Mouse (Mus musculus): ENCODE measurements around the gene Ercc1. TPM values are rescaled to one million over a fixed set of nuclear protein-coding genes. Genes with fewer than 3 reads are reported as not detected.

Gene Ercc1
- polyA plus RNA-seq, 1 experiment from 2014 or later, result 102 TPM

GRCm38 (mm10) chr7:19382166-19382541 lies 37.6 kb downstream of the Ercc1 start:
- ATAC-seq (ENCODE audit: low FRiP score, low TSS enrichment), result peak; percentile 77
- Histone ChIP-seq H3K27me3 (ENCODE audit: control insufficient read depth, insufficient read depth, low read length) (no peaks in the 10 kb centered on the region), H3K9me3 (ENCODE audit: control insufficient read depth, low read length) (no peaks in the 10 kb centered on the region), H3K9ac (ENCODE audit: low read depth, low read length) (peak overlapping the region; percentile 80), H3K4me3 (ENCODE audit: low read length) (peak overlapping the region; percentile 88), H3K4me2 (replicated peaks; ENCODE audit: low read depth, low read length) (peak overlapping the region; percentile 80), H3K36me3 (ENCODE audit: control insufficient read depth, insufficient read depth, low read length) (peaks cover 31% of the 10 kb centered on the region), H3K4me1 (ENCODE audit: control insufficient read depth, insufficient read depth, low read length) (peaks cover 8% of the 10 kb centered on the region; the same call in 1 of the 2 replicates), H3K27ac (ENCODE audit: low read depth, low read length) (no peak overlapping the region)
- 0% methylated on average over 17 of the region's 37 CpGs for WGBS

DNA sequence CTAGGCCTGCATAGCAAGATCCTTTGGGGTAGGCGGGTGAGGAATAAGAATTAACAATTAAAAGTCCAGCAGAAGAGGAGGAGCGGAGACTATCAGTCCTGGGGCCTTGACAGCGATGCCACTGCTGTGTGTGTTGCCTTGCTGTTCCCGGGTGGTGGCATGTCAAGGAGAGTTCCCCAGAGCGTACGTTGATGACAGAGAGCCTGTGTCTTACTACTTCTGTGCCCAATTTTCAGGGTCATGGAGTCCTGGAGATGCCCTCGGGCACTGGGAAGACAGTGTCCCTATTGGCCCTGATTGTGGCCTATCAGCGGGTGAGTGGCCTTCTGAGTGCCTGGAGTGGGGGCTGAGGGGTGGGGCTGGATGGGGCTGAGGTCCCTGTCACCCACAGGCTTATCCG lies 39.1 kb downstream of the Ercc1 start:
- Histone ChIP-seq H3K4me1 (ENCODE audit: control insufficient read depth, insufficient read depth, low read length) (peaks cover 8% of the 10 kb centered on the region; the same call in 1 of the 2 replicates), H3K36me3 (ENCODE audit: control insufficient read depth, insufficient read depth, low read length) (peaks cover 46% of the 10 kb centered on the region), H3K9ac (ENCODE audit: low read depth, low read length) (no peak overlapping the region), H3K27me3 (ENCODE audit: control insufficient read depth, insufficient read depth, low read length) (no peaks in the 10 kb centered on the region), H3K4me3 (ENCODE audit: low read length) (no peak overlapping the region), H3K27ac (ENCODE audit: low read depth, low read length) (no peak overlapping the region), H3K9me3 (ENCODE audit: control insufficient read depth, low read length) (no peaks in the 10 kb centered on the region), H3K4me2 (replicated peaks; ENCODE audit: low read depth, low read length) (no peak overlapping the region)
- 92% methylated on average over 9 of the region's 9 CpGs for WGBS
- ATAC-seq (ENCODE audit: low FRiP score, low TSS enrichment), result no peak

DNA sequence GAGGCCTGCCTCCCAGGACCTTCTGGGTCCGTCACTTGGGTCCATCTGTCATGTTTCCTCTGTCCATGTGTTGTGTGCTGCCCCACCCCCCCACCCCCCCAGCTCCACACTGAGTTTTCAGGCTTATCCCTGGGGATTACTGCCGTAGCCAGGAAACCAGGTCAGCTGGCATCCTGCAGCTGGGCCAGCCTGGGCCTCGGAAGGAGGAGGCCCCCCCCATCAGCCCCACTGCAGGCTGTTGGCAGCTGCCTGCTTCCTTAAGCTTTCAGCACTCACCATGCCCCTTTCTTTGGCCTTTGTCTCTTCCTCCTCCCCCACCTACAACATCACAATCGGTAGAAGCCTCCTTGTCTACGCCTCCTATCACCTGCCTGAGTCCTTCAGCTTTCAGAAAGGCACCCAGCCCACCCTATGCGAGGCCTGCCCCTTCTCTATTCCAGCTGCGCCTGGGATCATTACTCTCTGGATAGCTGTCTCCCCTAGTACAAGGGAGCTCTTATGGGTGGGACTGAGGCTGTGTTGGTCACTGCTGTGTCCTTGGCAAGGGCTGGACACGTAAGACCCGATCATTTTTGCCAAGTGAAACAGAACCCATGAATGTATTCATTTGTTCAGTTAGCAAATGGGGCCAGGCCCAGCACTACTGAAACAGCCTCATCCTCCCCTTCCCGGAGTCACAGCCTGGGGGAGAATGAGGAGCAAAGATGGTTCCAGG lies 44.3 kb downstream of the Ercc1 start:
- Histone ChIP-seq H3K4me2 (replicated peaks; ENCODE audit: low read depth, low read length) (no peak overlapping the region), H3K4me3 (ENCODE audit: low read length) (no peak overlapping the region), H3K4me1 (ENCODE audit: control insufficient read depth, insufficient read depth, low read length) (no peaks in the 10 kb centered on the region), H3K27me3 (ENCODE audit: control insufficient read depth, insufficient read depth, low read length) (no peaks in the 10 kb centered on the region), H3K9ac (ENCODE audit: low read depth, low read length) (no peak overlapping the region), H3K9me3 (ENCODE audit: control insufficient read depth, low read length) (no peaks in the 10 kb centered on the region), H3K27ac (ENCODE audit: low read depth, low read length) (no peak overlapping the region), H3K36me3 (ENCODE audit: control insufficient read depth, insufficient read depth, low read length) (peaks cover 96% of the 10 kb centered on the region)
- ATAC-seq (ENCODE audit: low FRiP score, low TSS enrichment), result no peak
- 83% methylated on average over 10 of the region's 10 CpGs for WGBS

GRCm38 (mm10) chr7:19394484-19394883 lies 49.9 kb downstream of the Ercc1 start:
- Histone ChIP-seq H3K4me3 (ENCODE audit: low read length) (no peak overlapping the region), H3K27ac (ENCODE audit: low read depth, low read length) (no peak overlapping the region), H3K9ac (ENCODE audit: low read depth, low read length) (no peak overlapping the region), H3K27me3 (ENCODE audit: control insufficient read depth, insufficient read depth, low read length) (no peaks in the 10 kb centered on the region), H3K4me2 (replicated peaks; ENCODE audit: low read depth, low read length) (no peak overlapping the region), H3K4me1 (ENCODE audit: control insufficient read depth, insufficient read depth, low read length) (no peaks in the 10 kb centered on the region), H3K9me3 (ENCODE audit: control insufficient read depth, low read length) (no peaks in the 10 kb centered on the region), H3K36me3 (ENCODE audit: control insufficient read depth, insufficient read depth, low read length) (peaks cover 65% of the 10 kb centered on the region)
- 92% methylated on average over 8 of the region's 8 CpGs for WGBS
- ATAC-seq (ENCODE audit: low FRiP score, low TSS enrichment), result no peak

GRCm38 (mm10) chr7:19399496-19400280 lies 55.1 kb downstream of the Ercc1 start:
- peak; percentile 53 for ATAC-seq (ENCODE audit: low FRiP score, low TSS enrichment)
- no peak overlapping the region for H3K27ac ChIP-seq (ENCODE audit: low read depth, low read length)

GRCm38 (mm10) chr7:19400946-19401345 lies 56.4 kb downstream of the Ercc1 start:
- Histone ChIP-seq H3K4me1 (ENCODE audit: control insufficient read depth, insufficient read depth, low read length) (no peaks in the 10 kb centered on the region), H3K9me3 (ENCODE audit: control insufficient read depth, low read length) (peaks cover 3% of the 10 kb centered on the region; the same call in 1 of the 2 replicates), H3K4me3 (ENCODE audit: low read length) (no peak overlapping the region), H3K36me3 (ENCODE audit: control insufficient read depth, insufficient read depth, low read length) (peaks cover under 1% of the 10 kb centered on the region), H3K27me3 (ENCODE audit: control insufficient read depth, insufficient read depth, low read length) (peaks cover 32% of the 10 kb centered on the region), H3K4me2 (replicated peaks; ENCODE audit: low read depth, low read length) (no peak overlapping the region), H3K9ac (ENCODE audit: low read depth, low read length) (no peak overlapping the region), H3K27ac (ENCODE audit: low read depth, low read length) (no peak overlapping the region)
- no peak for ATAC-seq (ENCODE audit: low FRiP score, low TSS enrichment)
- 86% methylated on average over 4 of the region's 4 CpGs for WGBS

More at GRCm38 (mm10) chr7:19399496-19400280, 55.1 kb downstream of the Ercc1 start:
- peak overlapping the region; percentile 46 for H3K4me2 ChIP-seq (replicated peaks; ENCODE audit: low read depth, low read length)
- H3K36me3 ChIP-seq (ENCODE audit: control insufficient read depth, insufficient read depth, low read length), result peaks cover 13% of the 10 kb centered on the region
- H3K9me3 ChIP-seq (ENCODE audit: control insufficient read depth, low read length), result peaks cover 3% of the 10 kb centered on the region; the same call in 1 of the 2 replicates
- H3K27me3 ChIP-seq (ENCODE audit: control insufficient read depth, insufficient read depth, low read length), result peaks cover 26% of the 10 kb centered on the region
- WGBS, result 1% methylated on average over 27 of the region's 27 CpGs
- no peaks in the 10 kb centered on the region for H3K4me1 ChIP-seq (ENCODE audit: control insufficient read depth, insufficient read depth, low read length)
- peak overlapping the region; percentile 42; the same call in 1 of the 2 replicates for H3K9ac ChIP-seq (ENCODE audit: low read depth, low read length)
- peak overlapping the region; percentile 24 for H3K4me3 ChIP-seq (ENCODE audit: low read length)

- Histone ChIP-seq H3K4me3 (ENCODE audit: low read length) (no peak overlapping the region), H3K4me1 (ENCODE audit: control insufficient read depth, insufficient read depth, low read length) (no peaks in the 10 kb centered on the region), H3K27me3 (ENCODE audit: control insufficient read depth, insufficient read depth, low read length) (peaks cover 32% of the 10 kb centered on the region), H3K36me3 (ENCODE audit: control insufficient read depth, insufficient read depth, low read length) (no peaks in the 10 kb centered on the region), H3K9ac (ENCODE audit: low read depth, low read length) (no peak overlapping the region), H3K27ac (ENCODE audit: low read depth, low read length) (no peak overlapping the region), H3K4me2 (replicated peaks; ENCODE audit: low read depth, low read length) (no peak overlapping the region), H3K9me3 (ENCODE audit: control insufficient read depth, low read length) (peaks cover 3% of the 10 kb centered on the region; the same call in 1 of the 2 replicates)
- WGBS, result 80% methylated on average over 9 of the region's 9 CpGs
- no peak for ATAC-seq (ENCODE audit: low FRiP score, low TSS enrichment)
Observed at GRCm38 (mm10) chr7:19402535-19403112, 58.0 kb downstream of the Ercc1 start.

DNA sequence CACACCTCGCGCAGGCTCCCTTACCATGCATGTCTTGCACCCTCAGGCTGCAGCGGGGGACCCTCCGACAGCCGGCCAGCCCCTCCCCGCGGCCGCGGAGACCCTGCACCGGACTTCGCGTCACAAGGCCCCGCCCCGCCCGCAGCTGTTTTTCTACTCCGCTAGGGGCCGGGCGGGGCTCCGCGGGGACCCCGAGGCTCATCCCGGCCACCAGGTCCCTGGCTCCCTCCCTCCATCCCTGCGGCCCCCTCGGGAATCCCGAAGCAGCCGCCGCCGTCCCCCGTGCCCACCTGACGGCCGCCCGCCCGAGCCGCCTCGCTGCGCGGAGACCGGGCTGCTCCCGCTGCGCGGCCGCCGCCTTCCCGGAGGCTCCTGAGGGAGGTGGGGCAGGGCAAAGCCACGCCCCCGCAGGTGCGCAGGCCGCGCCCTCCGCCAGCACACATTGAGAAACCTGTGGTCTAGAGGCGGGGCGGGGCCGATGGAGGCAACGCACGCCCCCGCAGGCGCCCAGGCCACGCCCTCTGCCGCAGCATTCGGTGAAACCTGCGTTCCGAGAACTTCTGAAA lies 59.2 kb downstream of the Ercc1 start, which contains the start of gene Klc3:
TSS of gene Klc3 (minus strand) at position 374 of the 566 bp plus-strand sequence.
- H3K4me1 ChIP-seq (ENCODE audit: control insufficient read depth, insufficient read depth, low read length), result no peaks in the 10 kb centered on the region
- no peaks in the 10 kb centered on the region for H3K36me3 ChIP-seq (ENCODE audit: control insufficient read depth, insufficient read depth, low read length)
- whole genome bisulfite sequencing, result under 1% methylated on average over 60 of the region's 62 CpGs
- H3K4me2 ChIP-seq (replicated peaks; ENCODE audit: low read depth, low read length), result peak within 1 kb of the TSS; percentile 96
- peak; percentile 74 for ATAC-seq (ENCODE audit: low FRiP score, low TSS enrichment)
- H3K4me3 ChIP-seq (ENCODE audit: low read length), result peak within 1 kb of the TSS; percentile 62
- H3K9ac ChIP-seq (ENCODE audit: low read depth, low read length), result peak within 1 kb of the TSS; percentile 60
- H3K27ac ChIP-seq (ENCODE audit: low read depth, low read length), result no peak within 1 kb of the TSS
- peaks cover 32% of the 10 kb centered on the region for H3K27me3 ChIP-seq (ENCODE audit: control insufficient read depth, insufficient read depth, low read length)
- H3K9me3 ChIP-seq (ENCODE audit: control insufficient read depth, low read length), result peaks cover 3% of the 10 kb centered on the region; the same call in 1 of the 2 replicates

Data from kidney, embryonic 14.5 days (tissue).